Mouse (Mus musculus): ENCODE measurements around the gene Cplx2. TPM values are rescaled to one million over a fixed set of nuclear protein-coding genes. Genes with fewer than 3 reads are reported as not detected.

Gene Cplx2
- total and polyA plus RNA-seq, 2 experiments from 2014 or later, result 1.7 to 7.6 TPM

DNA sequence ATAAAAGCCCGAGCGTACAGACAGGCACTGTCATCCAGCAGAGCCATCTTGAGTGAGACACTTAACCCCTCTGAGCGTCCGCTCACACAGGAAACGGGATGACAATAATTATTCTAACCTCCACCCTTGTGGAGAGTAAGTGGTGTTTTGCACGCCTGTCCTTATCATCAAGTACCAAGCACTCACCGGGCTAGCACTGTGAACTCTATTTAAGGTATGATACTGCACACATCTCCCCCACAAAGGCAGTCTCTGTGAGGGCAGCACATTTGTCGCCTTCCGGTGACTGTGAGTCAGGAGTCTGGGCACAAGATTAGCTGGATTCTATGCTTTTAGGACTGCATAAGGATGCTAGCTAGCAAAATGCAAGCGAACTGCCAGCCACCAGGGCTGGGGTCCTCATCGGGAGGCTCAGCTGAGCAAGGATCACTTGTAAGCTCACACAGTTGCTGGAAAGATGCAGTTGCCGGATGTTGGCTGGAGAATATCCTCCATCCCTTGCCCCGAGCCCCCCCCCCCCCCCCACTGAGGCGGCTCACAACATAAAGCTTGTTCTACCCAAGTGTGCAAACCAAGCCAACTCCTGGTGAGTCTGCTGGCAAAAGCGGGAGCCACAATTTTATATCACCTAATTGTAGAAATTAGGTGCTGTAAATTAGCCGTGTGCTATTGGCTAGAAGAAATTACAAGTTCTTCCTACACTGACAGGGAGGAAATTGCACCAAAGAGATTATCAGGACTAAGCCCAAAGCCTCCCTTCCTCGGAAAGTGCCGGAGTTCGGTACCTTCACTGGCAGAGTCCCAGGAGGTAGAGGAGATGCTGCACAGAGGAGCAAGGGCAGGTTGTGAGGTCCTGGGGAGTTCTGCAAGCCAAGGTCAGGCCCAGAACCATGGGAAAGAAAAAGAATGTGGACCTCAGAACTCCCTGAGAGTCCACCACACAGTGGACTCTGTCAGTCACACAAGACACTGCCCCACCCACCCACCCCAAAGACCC is 14.2 kb downstream of the Cplx2 start:
- Histone ChIP-seq H3K4me3 (ENCODE audit: low read depth, low read length) (no peak overlapping the region), H3K9me3 (replicated peaks; ENCODE audit: control insufficient read depth, low read length) (no peaks in the 10 kb centered on the region), H3K27me3 (ENCODE audit: control insufficient read depth, insufficient read depth, low read length) (0 out of 2 replicates have a peak, but pooled peaks cover 3% of the 10 kb centered on the region), H3K9ac (replicated peaks; ENCODE audit: low read depth, low read length) (no peak overlapping the region), H3K36me3 (replicated peaks; ENCODE audit: control insufficient read depth, insufficient read depth, low read length) (no peaks in the 10 kb centered on the region), H3K4me1 (ENCODE audit: control insufficient read depth, insufficient read depth) (no peaks in the 10 kb centered on the region; the same call in 1 of the 2 replicates), H3K4me2 (ENCODE audit: low read depth, low read length) (peak overlapping the region; percentile 32), H3K27ac (ENCODE audit: low read depth) (no peak overlapping the region)
- DNase-seq (ENCODE audit: low spot score), result no peak
- 25% methylated on average over 19 of the region's 19 CpGs for WGBS
- TF ChIP-seq EP300 (IDR thresholded peaks at IDR 0.05; ENCODE audit: low read depth) (no peak), CTCF (IDR thresholded peaks at IDR 0.05; ENCODE audit: low read depth) (no peak)
- ATAC-seq (ENCODE audit: insufficient read depth, low read depth), result no peak

GRCm38 (mm10) chr13:54389971-54390564 is 18.9 kb downstream of the Cplx2 start:
- Histone ChIP-seq H3K9ac (replicated peaks; ENCODE audit: low read depth, low read length) (no peak overlapping the region), H3K9me3 (replicated peaks; ENCODE audit: control insufficient read depth, low read length) (no peaks in the 10 kb centered on the region), H3K4me1 (ENCODE audit: control insufficient read depth, insufficient read depth) (no peaks in the 10 kb centered on the region; the same call in 1 of the 2 replicates), H3K27me3 (ENCODE audit: control insufficient read depth, insufficient read depth, low read length) (0 out of 2 replicates have a peak, but pooled peaks cover 3% of the 10 kb centered on the region), H3K36me3 (replicated peaks; ENCODE audit: control insufficient read depth, insufficient read depth, low read length) (no peaks in the 10 kb centered on the region), H3K27ac (ENCODE audit: low read depth) (no peak overlapping the region), H3K4me2 (ENCODE audit: low read depth, low read length) (no peak overlapping the region), H3K4me3 (ENCODE audit: low read depth, low read length) (no peak overlapping the region)
- WGBS, result 16% methylated on average over 8 of the region's 8 CpGs
- TF ChIP-seq EP300 (IDR thresholded peaks at IDR 0.05; ENCODE audit: low read depth) (no peak), CTCF (IDR thresholded peaks at IDR 0.05; ENCODE audit: low read depth) (no peak)
- ATAC-seq (ENCODE audit: insufficient read depth, low read depth), result peak; percentile 57
- DNase-seq (ENCODE audit: low spot score), result no peak

- no peak overlapping the region for H3K9ac ChIP-seq (replicated peaks; ENCODE audit: low read depth, low read length)
- no peaks in the 10 kb centered on the region for H3K36me3 ChIP-seq (replicated peaks; ENCODE audit: control insufficient read depth, insufficient read depth, low read length)
- no peak overlapping the region for H3K4me3 ChIP-seq (ENCODE audit: low read depth, low read length)
- no peak overlapping the region for H3K27ac ChIP-seq (ENCODE audit: low read depth)
- no peaks in the 10 kb centered on the region; the same call in 1 of the 2 replicates for H3K4me1 ChIP-seq (ENCODE audit: control insufficient read depth, insufficient read depth)
- H3K9me3 ChIP-seq (replicated peaks; ENCODE audit: control insufficient read depth, low read length), result no peaks in the 10 kb centered on the region
- TF ChIP-seq EP300 (IDR thresholded peaks at IDR 0.05; ENCODE audit: low read depth) (no peak), CTCF (IDR thresholded peaks at IDR 0.05; ENCODE audit: low read depth) (no peak)
- 0 out of 2 replicates have a peak, but pooled peaks cover 3% of the 10 kb centered on the region for H3K27me3 ChIP-seq (ENCODE audit: control insufficient read depth, insufficient read depth, low read length)
- ATAC-seq (ENCODE audit: insufficient read depth, low read depth) (no peak), DNase-seq (ENCODE audit: low spot score) (no peak)
- H3K4me2 ChIP-seq (ENCODE audit: low read depth, low read length), result no peak overlapping the region
- whole genome bisulfite sequencing, result 79% methylated on average over 7 of the region's 7 CpGs
Measured at GRCm38 (mm10) chr13:54390565-54391013, 19.4 kb downstream of the Cplx2 start.

GRCm38 (mm10) chr13:54391313-54391712 is 20.2 kb downstream of the Cplx2 start:
- Histone ChIP-seq H3K27ac (ENCODE audit: low read depth) (no peak overlapping the region), H3K9ac (replicated peaks; ENCODE audit: low read depth, low read length) (no peak overlapping the region), H3K4me1 (ENCODE audit: control insufficient read depth, insufficient read depth) (no peaks in the 10 kb centered on the region; the same call in 1 of the 2 replicates), H3K36me3 (replicated peaks; ENCODE audit: control insufficient read depth, insufficient read depth, low read length) (no peaks in the 10 kb centered on the region), H3K27me3 (ENCODE audit: control insufficient read depth, insufficient read depth, low read length) (0 out of 2 replicates have a peak, but pooled peaks cover 2% of the 10 kb centered on the region), H3K4me3 (ENCODE audit: low read depth, low read length) (no peak overlapping the region), H3K4me2 (ENCODE audit: low read depth, low read length) (no peak overlapping the region), H3K9me3 (replicated peaks; ENCODE audit: control insufficient read depth, low read length) (no peaks in the 10 kb centered on the region)
- ATAC-seq (ENCODE audit: insufficient read depth, low read depth) (no peak), DNase-seq (ENCODE audit: low spot score) (no peak)
- 87% methylated on average over 4 of the region's 4 CpGs for WGBS
- TF ChIP-seq EP300 (IDR thresholded peaks at IDR 0.05; ENCODE audit: low read depth) (no peak), CTCF (IDR thresholded peaks at IDR 0.05; ENCODE audit: low read depth) (no peak)

DNA sequence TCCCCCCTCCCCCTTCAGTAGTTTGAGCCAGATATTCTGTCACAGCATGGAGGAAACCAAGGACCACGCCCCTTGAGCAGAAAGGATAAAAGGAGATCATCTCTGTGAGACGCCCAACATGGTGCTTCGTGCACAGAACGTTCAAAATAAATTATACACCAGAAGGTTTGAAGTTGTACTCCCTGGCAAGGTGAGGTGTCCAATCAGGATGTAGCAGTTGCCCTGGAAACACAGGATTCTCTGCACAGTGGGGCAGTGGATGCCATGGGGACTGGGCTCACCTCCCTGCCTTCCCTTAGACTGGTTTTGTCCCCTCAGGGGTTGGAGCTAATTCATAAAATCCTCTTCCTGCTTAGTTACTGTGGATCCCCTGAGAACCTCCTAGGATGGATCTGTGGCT is 25.9 kb downstream of the Cplx2 start:
- Histone ChIP-seq H3K4me3 (ENCODE audit: low read depth, low read length) (no peak overlapping the region), H3K4me1 (ENCODE audit: control insufficient read depth, insufficient read depth) (no peaks in the 10 kb centered on the region), H3K36me3 (replicated peaks; ENCODE audit: control insufficient read depth, insufficient read depth, low read length) (no peaks in the 10 kb centered on the region), H3K27ac (ENCODE audit: low read depth) (no peak overlapping the region), H3K9ac (replicated peaks; ENCODE audit: low read depth, low read length) (no peak overlapping the region), H3K27me3 (ENCODE audit: control insufficient read depth, insufficient read depth, low read length) (no peaks in the 10 kb centered on the region), H3K9me3 (replicated peaks; ENCODE audit: control insufficient read depth, low read length) (no peaks in the 10 kb centered on the region), H3K4me2 (ENCODE audit: low read depth, low read length) (no peak overlapping the region)
- WGBS, result 66% methylated on average over 4 of the region's 4 CpGs
- ATAC-seq (ENCODE audit: insufficient read depth, low read depth) (no peak), DNase-seq (ENCODE audit: low spot score) (no peak)
- TF ChIP-seq CTCF (IDR thresholded peaks at IDR 0.05; ENCODE audit: low read depth) (no peak), EP300 (IDR thresholded peaks at IDR 0.05; ENCODE audit: low read depth) (no peak)
